Mouse (Mus musculus): ENCODE measurements around the gene Trp53bp2. TPM values are rescaled to one million over a fixed set of nuclear protein-coding genes. Genes with fewer than 3 reads are reported as not detected.

Gene Trp53bp2
- polyA plus RNA-seq, 1 experiment: 7.5 TPM

DNA sequence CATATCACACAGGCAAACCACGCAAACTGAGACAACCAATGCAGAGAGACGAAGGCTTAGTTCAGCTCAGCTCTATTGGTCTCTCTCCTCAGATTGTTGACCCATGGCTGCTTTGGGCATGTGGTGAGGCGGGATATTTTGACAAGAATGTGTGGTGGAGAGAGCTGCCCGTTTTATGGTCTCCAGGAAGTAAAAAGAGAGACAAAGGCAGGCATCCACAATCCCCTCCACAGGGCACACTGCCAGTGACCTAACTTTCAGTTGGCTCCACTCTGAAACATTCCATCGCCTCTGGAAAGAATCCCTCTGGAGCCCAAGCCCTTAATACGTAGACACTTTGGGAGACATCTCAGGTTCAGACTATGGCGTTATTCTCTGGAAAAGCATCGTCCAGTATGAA lies 10.8 kb upstream of the Trp53bp2 start:
- Histone ChIP-seq H3ac (ENCODE audit: control insufficient read depth, insufficient read length, low read depth) (no peak overlapping the region), H3K79me2 (ENCODE audit: control insufficient read depth, insufficient read depth) (no peaks in the 10 kb centered on the region), H3K79me3 (ENCODE audit: low read depth) (no peaks in the 10 kb centered on the region), H3K4me3 (ENCODE audit: insufficient read depth, poor library complexity, severe bottlenecking) (no peak overlapping the region), H3K36me3 (ENCODE audit: control insufficient read depth, insufficient read depth) (no peaks in the 10 kb centered on the region), H3K27me3 (ENCODE audit: control insufficient read depth, insufficient read depth, insufficient read length) (no peaks in the 10 kb centered on the region)
- TF ChIP-seq MYOD1 (IDR thresholded peaks at IDR 0.05; ENCODE audit: control insufficient read depth, insufficient read length, low read depth) (no peak), MYOG (IDR thresholded peaks at IDR 0.05; ENCODE audit: control insufficient read depth, extremely low read depth, insufficient read length) (no peak), USF1 (IDR thresholded peaks at IDR 0.05; ENCODE audit: low read depth) (no peak), CTCF (IDR thresholded peaks at IDR 0.05; ENCODE audit: control insufficient read depth, insufficient read depth, insufficient read length) (no peak), FOSL1 (IDR thresholded peaks at IDR 0.05; ENCODE audit: insufficient read depth, low read length, poor library complexity, severe bottlenecking) (no peak), MAX (IDR thresholded peaks at IDR 0.05) (no peak), CEBPB (IDR thresholded peaks at IDR 0.05; ENCODE audit: low read depth) (no peak)

DNA sequence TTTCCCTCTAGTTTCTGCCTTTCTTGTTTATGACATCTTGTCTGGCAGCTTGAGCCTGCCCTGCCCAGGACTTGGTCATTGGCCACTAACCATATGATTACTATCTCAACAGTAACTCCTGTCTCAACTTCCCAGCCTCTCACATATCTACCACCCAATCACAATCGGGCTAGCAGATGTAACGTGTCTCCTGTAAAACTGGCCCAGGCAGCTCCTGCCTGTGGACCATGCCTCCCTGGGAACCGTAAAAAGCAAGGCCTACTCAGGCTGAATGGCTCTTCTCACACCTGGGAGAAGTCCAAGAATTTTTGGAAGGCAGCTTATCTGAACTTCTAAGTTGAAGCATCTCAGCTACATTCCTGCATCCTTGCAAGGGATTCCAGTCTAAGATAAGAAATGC lies 10.2 kb upstream of the Trp53bp2 start:
- H3K79me3 ChIP-seq (ENCODE audit: low read depth): no peaks in the 10 kb centered on the region
- H3K4me3 ChIP-seq (ENCODE audit: insufficient read depth, poor library complexity, severe bottlenecking): no peak overlapping the region
- H3K27me3 ChIP-seq (ENCODE audit: control insufficient read depth, insufficient read depth, insufficient read length): no peaks in the 10 kb centered on the region
- H3K79me2 ChIP-seq (ENCODE audit: control insufficient read depth, insufficient read depth): no peaks in the 10 kb centered on the region
- no peak overlapping the region for H3ac ChIP-seq (ENCODE audit: control insufficient read depth, insufficient read length, low read depth)
- no peaks in the 10 kb centered on the region for H3K36me3 ChIP-seq (ENCODE audit: control insufficient read depth, insufficient read depth)
- no peak for TF ChIP-seq CTCF (IDR thresholded peaks at IDR 0.05; ENCODE audit: control insufficient read depth, insufficient read depth, insufficient read length)
- TF ChIP-seq USF1 (IDR thresholded peaks at IDR 0.05; ENCODE audit: low read depth): no peak
- no peak for TF ChIP-seq MAX (IDR thresholded peaks at IDR 0.05)
- TF ChIP-seq MYOD1 (IDR thresholded peaks at IDR 0.05; ENCODE audit: control insufficient read depth, insufficient read length, low read depth): no peak
- TF ChIP-seq CEBPB (IDR thresholded peaks at IDR 0.05; ENCODE audit: low read depth): no peak
- no peak for TF ChIP-seq FOSL1 (IDR thresholded peaks at IDR 0.05; ENCODE audit: insufficient read depth, low read length, poor library complexity, severe bottlenecking)
- no peak for TF ChIP-seq MYOG (IDR thresholded peaks at IDR 0.05; ENCODE audit: control insufficient read depth, extremely low read depth, insufficient read length)

DNA sequence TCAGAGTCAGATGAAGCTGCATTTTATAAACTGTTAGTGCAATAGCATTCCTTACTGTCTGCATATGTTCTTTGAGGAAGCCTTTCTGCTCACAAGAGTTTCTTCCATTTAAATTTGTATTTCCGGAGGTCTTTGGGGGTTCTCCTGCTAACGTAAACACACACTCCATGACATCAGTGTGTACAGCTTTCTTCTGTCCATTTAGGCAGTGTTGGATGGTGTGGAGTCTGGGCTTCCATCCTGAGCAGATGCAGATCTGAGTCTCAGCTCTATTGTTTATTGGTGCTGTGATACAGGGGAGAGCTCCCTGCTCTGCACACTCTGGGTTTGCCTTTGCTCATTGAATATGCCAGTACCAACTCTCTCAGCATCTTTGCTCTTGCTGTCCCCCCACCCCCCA lies 9.8 kb upstream of the Trp53bp2 start:
- H3K27me3 ChIP-seq (ENCODE audit: control insufficient read depth, insufficient read depth, insufficient read length): no peaks in the 10 kb centered on the region
- no peak overlapping the region for H3K4me3 ChIP-seq (ENCODE audit: insufficient read depth, poor library complexity, severe bottlenecking)
- no peak overlapping the region for H3ac ChIP-seq (ENCODE audit: control insufficient read depth, insufficient read length, low read depth)
- H3K36me3 ChIP-seq (ENCODE audit: control insufficient read depth, insufficient read depth): no peaks in the 10 kb centered on the region
- H3K79me2 ChIP-seq (ENCODE audit: control insufficient read depth, insufficient read depth): no peaks in the 10 kb centered on the region
- H3K79me3 ChIP-seq (ENCODE audit: low read depth): no peaks in the 10 kb centered on the region
- no peak for TF ChIP-seq FOSL1 (IDR thresholded peaks at IDR 0.05; ENCODE audit: insufficient read depth, low read length, poor library complexity, severe bottlenecking)
- TF ChIP-seq USF1 (IDR thresholded peaks at IDR 0.05; ENCODE audit: low read depth): no peak
- TF ChIP-seq CTCF (IDR thresholded peaks at IDR 0.05; ENCODE audit: control insufficient read depth, insufficient read depth, insufficient read length): no peak
- TF ChIP-seq MYOD1 (IDR thresholded peaks at IDR 0.05; ENCODE audit: control insufficient read depth, insufficient read length, low read depth): no peak
- no peak for TF ChIP-seq MYOG (IDR thresholded peaks at IDR 0.05; ENCODE audit: control insufficient read depth, extremely low read depth, insufficient read length)
- TF ChIP-seq CEBPB (IDR thresholded peaks at IDR 0.05; ENCODE audit: low read depth): no peak
- no peak for TF ChIP-seq MAX (IDR thresholded peaks at IDR 0.05)

DNA sequence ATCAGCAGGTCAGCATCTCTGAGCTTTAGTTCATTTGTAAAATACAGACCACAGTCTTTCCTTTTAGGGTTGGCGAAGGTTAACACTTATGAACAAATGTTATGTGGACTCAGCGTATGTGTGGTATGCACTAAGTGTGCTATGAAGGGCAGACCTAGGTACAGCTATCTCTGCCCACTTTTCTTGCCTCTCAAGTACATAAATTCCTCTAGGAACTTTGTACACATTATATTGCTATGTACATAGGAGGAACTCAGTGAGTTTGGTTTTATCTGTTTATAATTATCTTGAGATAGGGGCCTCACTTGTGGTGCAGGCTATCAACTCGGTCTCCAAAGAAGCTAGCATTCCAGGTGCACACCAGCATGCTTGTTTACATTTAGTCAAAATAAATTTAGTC lies 9.1 kb upstream of the Trp53bp2 start:
- TF ChIP-seq FOSL1 (IDR thresholded peaks at IDR 0.05; ENCODE audit: insufficient read depth, low read length, poor library complexity, severe bottlenecking): no peak
- no peak for TF ChIP-seq MAX (IDR thresholded peaks at IDR 0.05)
- no peak for TF ChIP-seq CEBPB (IDR thresholded peaks at IDR 0.05; ENCODE audit: low read depth)
- TF ChIP-seq USF1 (IDR thresholded peaks at IDR 0.05; ENCODE audit: low read depth): no peak
- no peak for TF ChIP-seq CTCF (IDR thresholded peaks at IDR 0.05; ENCODE audit: control insufficient read depth, insufficient read depth, insufficient read length)
- TF ChIP-seq MYOD1 (IDR thresholded peaks at IDR 0.05; ENCODE audit: control insufficient read depth, insufficient read length, low read depth): no peak
- TF ChIP-seq MYOG (IDR thresholded peaks at IDR 0.05; ENCODE audit: control insufficient read depth, extremely low read depth, insufficient read length): no peak

DNA sequence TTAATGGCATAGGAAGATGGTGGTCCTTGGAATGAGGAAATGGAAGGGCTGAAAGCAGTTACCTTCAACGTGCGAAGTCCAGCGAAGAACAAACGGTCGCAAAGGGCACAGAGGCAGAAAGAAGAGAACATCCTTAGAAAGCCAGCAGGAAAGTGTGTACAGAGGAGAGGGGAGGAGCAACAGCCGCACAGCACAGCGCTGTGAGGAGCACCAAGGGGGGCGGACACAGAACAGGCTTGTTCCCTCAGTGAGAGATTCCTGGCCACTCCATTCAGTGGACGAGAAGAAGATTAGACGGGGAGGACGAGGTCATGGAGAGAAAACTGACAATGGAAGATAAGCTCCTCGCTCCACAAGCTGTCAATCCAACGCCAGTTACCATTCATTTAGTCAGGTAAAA lies 5.9 kb upstream of the Trp53bp2 start:
- no peak overlapping the region for H3ac ChIP-seq (ENCODE audit: control insufficient read depth, insufficient read length, low read depth)
- TF ChIP-seq FOSL1 (IDR thresholded peaks at IDR 0.05; ENCODE audit: insufficient read depth, low read length, poor library complexity, severe bottlenecking) (no peak), MYOG (IDR thresholded peaks at IDR 0.05; ENCODE audit: control insufficient read depth, extremely low read depth, insufficient read length) (no peak), MYOD1 (IDR thresholded peaks at IDR 0.05; ENCODE audit: control insufficient read depth, insufficient read length, low read depth) (no peak), USF1 (IDR thresholded peaks at IDR 0.05; ENCODE audit: low read depth) (no peak), MAX (IDR thresholded peaks at IDR 0.05) (no peak), CEBPB (IDR thresholded peaks at IDR 0.05; ENCODE audit: low read depth) (no peak), CTCF (IDR thresholded peaks at IDR 0.05; ENCODE audit: control insufficient read depth, insufficient read depth, insufficient read length) (no peak)
- H3K79me3 ChIP-seq (ENCODE audit: low read depth): no peaks in the 10 kb centered on the region
- no peaks in the 10 kb centered on the region for H3K79me2 ChIP-seq (ENCODE audit: control insufficient read depth, insufficient read depth)
- no peaks in the 10 kb centered on the region for H3K36me3 ChIP-seq (ENCODE audit: control insufficient read depth, insufficient read depth)
- H3K27me3 ChIP-seq (ENCODE audit: control insufficient read depth, insufficient read depth, insufficient read length): no peaks in the 10 kb centered on the region
- H3K4me3 ChIP-seq (ENCODE audit: insufficient read depth, poor library complexity, severe bottlenecking): no peak overlapping the region

More for the DNA sequence above, 9.1 kb upstream of the Trp53bp2 start:
- H3K79me2 ChIP-seq (ENCODE audit: control insufficient read depth, insufficient read depth): no peaks in the 10 kb centered on the region
- no peaks in the 10 kb centered on the region for H3K27me3 ChIP-seq (ENCODE audit: control insufficient read depth, insufficient read depth, insufficient read length)
- no peaks in the 10 kb centered on the region for H3K36me3 ChIP-seq (ENCODE audit: control insufficient read depth, insufficient read depth)
- no peak overlapping the region for H3ac ChIP-seq (ENCODE audit: control insufficient read depth, insufficient read length, low read depth)
- no peaks in the 10 kb centered on the region for H3K79me3 ChIP-seq (ENCODE audit: low read depth)
- H3K4me3 ChIP-seq (ENCODE audit: insufficient read depth, poor library complexity, severe bottlenecking): no peak overlapping the region

DNA sequence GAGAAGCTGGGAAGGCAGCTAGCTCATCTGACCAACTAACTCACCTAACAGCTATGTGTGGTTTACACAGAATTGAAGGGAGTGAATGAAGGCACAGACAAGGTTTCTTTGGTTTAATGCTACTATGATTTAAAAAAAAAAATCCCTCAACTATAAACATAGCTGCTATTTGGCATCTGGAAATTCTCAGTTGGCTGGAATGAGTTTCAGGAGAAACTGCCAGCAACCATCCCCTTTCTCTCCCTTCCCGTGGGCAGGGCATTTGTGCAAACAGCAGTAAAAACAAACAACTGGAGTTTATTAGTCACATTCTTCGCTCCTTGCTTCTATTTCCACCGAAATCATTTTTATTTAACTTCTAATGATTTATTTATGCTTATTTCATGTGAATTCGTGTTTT lies 2.4 kb upstream of the Trp53bp2 start:
- Histone ChIP-seq H3K79me2 (ENCODE audit: control insufficient read depth, insufficient read depth) (peaks cover 23% of the 10 kb centered on the region), H3K27me3 (ENCODE audit: control insufficient read depth, insufficient read depth, insufficient read length) (no peaks in the 10 kb centered on the region), H3K4me3 (ENCODE audit: insufficient read depth, poor library complexity, severe bottlenecking) (no peak overlapping the region), H3K36me3 (ENCODE audit: control insufficient read depth, insufficient read depth) (no peaks in the 10 kb centered on the region), H3K79me3 (ENCODE audit: low read depth) (peaks cover 13% of the 10 kb centered on the region), H3ac (ENCODE audit: control insufficient read depth, insufficient read length, low read depth) (no peak overlapping the region)
- TF ChIP-seq CEBPB (IDR thresholded peaks at IDR 0.05; ENCODE audit: low read depth) (no peak), CTCF (IDR thresholded peaks at IDR 0.05; ENCODE audit: control insufficient read depth, insufficient read depth, insufficient read length) (no peak), USF1 (IDR thresholded peaks at IDR 0.05; ENCODE audit: low read depth) (no peak), MAX (IDR thresholded peaks at IDR 0.05) (no peak), FOSL1 (IDR thresholded peaks at IDR 0.05; ENCODE audit: insufficient read depth, low read length, poor library complexity, severe bottlenecking) (no peak), MYOG (IDR thresholded peaks at IDR 0.05; ENCODE audit: control insufficient read depth, extremely low read depth, insufficient read length) (no peak)

Measured in C2C12 (cell line).